Mouse (Mus musculus) splenic B cell, adult 2 months (primary cell): Measurements from ENCODE around the gene Fxyd4.

ENCODE experiments used
- DNase-seq: peaks from one replicate; pipeline ENCODE4 v3.0.0-alpha.2; 2011; ENCODE audit warnings: low read depth, low spot score
- H3K27me3 ChIP-seq: 2 replicates; pipeline ENCODE4 v1.6.1; 2012; ENCODE audit warnings: mild to moderate bottlenecking, low read length, moderate library complexity, mixed read lengths; ENCODE audit not compliant: control insufficient read depth, poor library complexity, insufficient read depth, severe bottlenecking
- H3K36me3 ChIP-seq: 2 replicates; pipeline ENCODE4 v1.6.1; 2012; ENCODE audit warnings: mild to moderate bottlenecking, low read length, moderate library complexity, mixed read lengths; ENCODE audit not compliant: control insufficient read depth, poor library complexity, insufficient read depth, severe bottlenecking

Gene Fxyd4

DNA sequence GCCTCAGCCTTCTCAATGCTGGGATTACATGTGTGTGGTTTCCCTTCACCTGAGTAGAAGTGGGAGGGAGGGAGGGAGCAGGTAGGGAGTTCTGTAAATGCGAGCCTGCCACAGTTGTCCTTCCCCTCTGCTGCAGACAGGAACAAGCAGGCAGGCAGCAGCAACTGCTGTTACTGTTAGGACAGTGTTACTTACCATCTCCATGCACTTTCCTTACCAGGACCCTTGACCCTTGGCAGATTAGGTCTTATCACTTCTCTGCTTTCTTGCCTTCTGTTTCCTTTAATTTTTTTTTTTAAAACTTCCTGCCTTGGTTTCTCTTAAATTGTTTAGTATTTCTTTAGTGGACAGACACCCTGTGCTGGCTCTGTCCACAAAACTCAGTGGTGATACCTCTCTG lies 49.5 kb downstream of the Fxyd4 start:
- no peak for DNase-seq
- Histone ChIP-seq H3K36me3 (no peaks in the 10 kb centered on the region), H3K27me3 (no peaks in the 10 kb centered on the region)

DNA sequence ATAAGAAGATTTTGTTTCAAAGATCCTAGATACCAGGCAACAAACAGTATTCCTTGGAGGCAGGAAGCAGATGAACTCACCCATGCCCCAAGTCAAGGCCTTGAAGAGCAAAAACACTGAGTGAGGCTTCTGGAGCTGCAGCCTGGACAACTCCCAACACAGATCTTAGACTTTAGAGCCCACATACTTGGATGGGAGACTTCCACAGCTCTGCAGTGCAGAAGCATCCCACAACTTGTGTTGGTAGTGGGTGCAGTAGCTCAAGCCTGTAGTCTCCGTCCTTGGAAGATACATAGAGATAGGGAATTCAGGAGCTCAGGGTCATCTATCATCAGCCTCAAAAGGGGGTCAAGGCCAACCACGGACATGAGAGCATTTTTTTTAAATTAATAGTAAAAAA lies 51.5 kb downstream of the Fxyd4 start:
- H3K27me3 ChIP-seq, result no peaks in the 10 kb centered on the region
- no peaks in the 10 kb centered on the region for H3K36me3 ChIP-seq
- no peak for DNase-seq
